Mouse (Mus musculus): ENCODE measurements at regions not wholly inside any gene's neighbourhood (a gene's known extent, or its start where the extent isn't known, plus 50 kb on each side); places are given as distances from the start of the nearest gene placed in this dataset.
"Not testable (repeated sequence)": the region's sequence is repeated elsewhere in the genome, so short reads cannot be mapped to it uniquely, and the experiment has no call there.

GRCm38 (mm10) chr4:89530050-89530911 lies 149.0 kb upstream of the Dmrta1 start:
- TF ChIP-seq POLR2A (IDR thresholded peaks at IDR 0.05; ENCODE audit: low read depth, low read length) (no peak), CTCF (conservative IDR thresholded peaks at IDR 0.05; ENCODE audit: insufficient read depth, insufficient read length, low read depth, low read length) (no peak)
- Histone ChIP-seq H3K27ac (ENCODE audit: insufficient read depth, low read depth, low read length) (no peak overlapping the region), H3K4me1 (ENCODE audit: control insufficient read depth, insufficient read depth, low read length) (no peaks in the 10 kb centered on the region), H3K4me3 (ENCODE audit: insufficient read depth, low read depth, low read length) (no peak overlapping the region), H3K36me3 (ENCODE audit: control insufficient read depth, insufficient read depth, low read length) (no peaks in the 10 kb centered on the region), H3K27me3 (replicated peaks; ENCODE audit: control insufficient read depth, insufficient read depth, low read length) (no peaks in the 10 kb centered on the region)
- WGBS, result 75% methylated on average over 5 of the region's 5 CpGs
- DNase-seq, result no peak

- H3K27ac ChIP-seq (ENCODE audit: insufficient read depth, low read depth, low read length), result no peak overlapping the region
- WGBS, result 58% methylated on average over 1 of the region's 1 CpGs
- no peak overlapping the region for H3K4me3 ChIP-seq (ENCODE audit: insufficient read depth, low read depth, low read length)
- no peak for DNase-seq
- no peaks in the 10 kb centered on the region for H3K36me3 ChIP-seq (ENCODE audit: control insufficient read depth, insufficient read depth, low read length)
- H3K27me3 ChIP-seq (replicated peaks; ENCODE audit: control insufficient read depth, insufficient read depth, low read length), result no peaks in the 10 kb centered on the region
- TF ChIP-seq POLR2A (IDR thresholded peaks at IDR 0.05; ENCODE audit: low read depth, low read length) (no peak), CTCF (conservative IDR thresholded peaks at IDR 0.05; ENCODE audit: insufficient read depth, insufficient read length, low read depth, low read length) (no peak)
- no peaks in the 10 kb centered on the region for H3K4me1 ChIP-seq (ENCODE audit: control insufficient read depth, insufficient read depth, low read length)
These were observed 151.3 kb upstream of the Dmrta1 start for GRCm38 (mm10) chr4:89527966-89528365.

- Histone ChIP-seq H3K27ac (ENCODE audit: insufficient read depth, low read depth, low read length) (no peak overlapping the region), H3K4me1 (ENCODE audit: control insufficient read depth, insufficient read depth, low read length) (no peaks in the 10 kb centered on the region), H3K36me3 (ENCODE audit: control insufficient read depth, insufficient read depth, low read length) (no peaks in the 10 kb centered on the region), H3K27me3 (replicated peaks; ENCODE audit: control insufficient read depth, insufficient read depth, low read length) (no peaks in the 10 kb centered on the region), H3K4me3 (ENCODE audit: insufficient read depth, low read depth, low read length) (no peak overlapping the region)
- DNase-seq, result no peak
- no peak for TF ChIP-seq CTCF (conservative IDR thresholded peaks at IDR 0.05; ENCODE audit: insufficient read depth, insufficient read length, low read depth, low read length)
- TF ChIP-seq POLR2A (IDR thresholded peaks at IDR 0.05; ENCODE audit: low read depth, low read length), result no peak
- 83% methylated on average over 7 of the region's 7 CpGs for WGBS
These were observed 151.9 kb upstream of the Dmrta1 start for GRCm38 (mm10) chr4:89527326-89527725.

- H3K4me3 ChIP-seq (ENCODE audit: insufficient read depth, low read depth, low read length); H3K27ac ChIP-seq (ENCODE audit: insufficient read depth, low read depth, low read length); H3K27me3 ChIP-seq (replicated peaks; ENCODE audit: control insufficient read depth, insufficient read depth, low read length); H3K36me3 ChIP-seq (ENCODE audit: control insufficient read depth, insufficient read depth, low read length); DNase-seq; H3K4me1 ChIP-seq (ENCODE audit: control insufficient read depth, insufficient read depth, low read length): not testable (repeated sequence)
- WGBS, result 52% methylated on average over 4 of the region's 4 CpGs
These were observed 153.7 kb upstream of the Dmrta1 start for GRCm38 (mm10) chr4:89525525-89525924.

- WGBS, result 3% methylated on average over 40 of the region's 40 CpGs
- TF ChIP-seq CTCF (conservative IDR thresholded peaks at IDR 0.05; ENCODE audit: insufficient read depth, insufficient read length, low read depth, low read length), result peak; percentile 75
- no peak for TF ChIP-seq POLR2A (IDR thresholded peaks at IDR 0.05; ENCODE audit: low read depth, low read length)
- DNase-seq, result peak; percentile 65
- Histone ChIP-seq H3K4me1 (ENCODE audit: control insufficient read depth, insufficient read depth, low read length) (no peaks in the 10 kb centered on the region), H3K27me3 (replicated peaks; ENCODE audit: control insufficient read depth, insufficient read depth, low read length) (no peaks in the 10 kb centered on the region), H3K27ac (ENCODE audit: insufficient read depth, low read depth, low read length) (no peak overlapping the region), H3K36me3 (ENCODE audit: control insufficient read depth, insufficient read depth, low read length) (no peaks in the 10 kb centered on the region), H3K4me3 (ENCODE audit: insufficient read depth, low read depth, low read length) (peak overlapping the region; percentile 37)
These were observed 154.7 kb upstream of the Dmrta1 start for GRCm38 (mm10) chr4:89524260-89525200.

GRCm38 (mm10) chr4:89523423-89524259 lies 155.6 kb upstream of the Dmrta1 start:
- H3K4me1 ChIP-seq (ENCODE audit: control insufficient read depth, insufficient read depth, low read length), result no peaks in the 10 kb centered on the region
- no peaks in the 10 kb centered on the region for H3K27me3 ChIP-seq (replicated peaks; ENCODE audit: control insufficient read depth, insufficient read depth, low read length)
- no peaks in the 10 kb centered on the region for H3K36me3 ChIP-seq (ENCODE audit: control insufficient read depth, insufficient read depth, low read length)
- DNase-seq, result no peak
- no peak overlapping the region for H3K27ac ChIP-seq (ENCODE audit: insufficient read depth, low read depth, low read length)
- TF ChIP-seq POLR2A (IDR thresholded peaks at IDR 0.05; ENCODE audit: low read depth, low read length) (no peak), CTCF (conservative IDR thresholded peaks at IDR 0.05; ENCODE audit: insufficient read depth, insufficient read length, low read depth, low read length) (no peak)
- 41% methylated on average over 10 of the region's 10 CpGs for WGBS
- H3K4me3 ChIP-seq (ENCODE audit: insufficient read depth, low read depth, low read length), result no peak overlapping the region

Measured in kidney, adult 2 months (tissue).